Mouse (Mus musculus) c-Kit-positive CD71-positive TER-119-positive erythroid progenitor cells, embryonic 14.5 days (primary cell): ENCODE measurements around the gene Nt5dc1.
"Not testable (repeated sequence)": the region's sequence is repeated elsewhere in the genome, so short reads cannot be mapped to it uniquely, and the experiment has no call there.

Experiments
- DNase-seq: peaks from one replicate; pipeline ENCODE4 v3.0.0-alpha.2; 2013; ENCODE audit warnings: low spot score

The Nt5dc1 gene

GRCm38 (mm10) chr10:34312536-34312935, 105.8 kb downstream of the Nt5dc1 start:
- DNase-seq = no peak

- no peak for DNase-seq
Observed at GRCm38 (mm10) chr10:34309915-34310685, 108.3 kb downstream of the Nt5dc1 start.

- no peak for DNase-seq
Observed at GRCm38 (mm10) chr10:34307070-34307469, 111.3 kb downstream of the Nt5dc1 start.

- no peak for DNase-seq
Observed at GRCm38 (mm10) chr10:34300368-34300767, 118.0 kb downstream of the Nt5dc1 start.

- DNase-seq = no peak
Observed at GRCm38 (mm10) chr10:34297980-34298753, 120.2 kb downstream of the Nt5dc1 start.

- peak; percentile 82 for DNase-seq
Observed at GRCm38 (mm10) chr10:34297299-34297979, 120.9 kb downstream of the Nt5dc1 start, which contains the start of gene Tspyl4. TSS of gene Tspyl4 (plus strand) at chr10:34297442.

- no peak for DNase-seq
Observed at GRCm38 (mm10) chr10:34296911-34297298, 121.4 kb downstream of the Nt5dc1 start.

- peak; percentile 26 for DNase-seq
Observed at GRCm38 (mm10) chr10:34282420-34283238, 135.7 kb downstream of the Nt5dc1 start.

- DNase-seq = peak; percentile 98
Observed at GRCm38 (mm10) chr10:34281962-34282388, 136.4 kb downstream of the Nt5dc1 start, which contains the start of gene Tspyl1. TSS of gene Tspyl1 (plus strand) at chr10:34282190.

GRCm38 (mm10) chr10:34281211-34281961, 137.0 kb downstream of the Nt5dc1 start:
- peak; percentile 45 for DNase-seq

GRCm38 (mm10) chr10:34280591-34281175, 137.7 kb downstream of the Nt5dc1 start:
- peak; percentile 77 for DNase-seq

GRCm38 (mm10) chr10:34271681-34272080, 146.7 kb downstream of the Nt5dc1 start:
- no peak for DNase-seq

GRCm38 (mm10) chr10:34267312-34268070, 150.9 kb downstream of the Nt5dc1 start:
- no peak for DNase-seq

- DNase-seq = no peak
Observed at GRCm38 (mm10) chr10:34265106-34265505, 153.2 kb downstream of the Nt5dc1 start.

- not testable (repeated sequence) for DNase-seq
Observed at GRCm38 (mm10) chr10:34252833-34253232, 165.5 kb downstream of the Nt5dc1 start.

GRCm38 (mm10) chr10:34249594-34249993, 168.8 kb downstream of the Nt5dc1 start:
- DNase-seq = no peak

- DNase-seq = no peak
Observed at GRCm38 (mm10) chr10:34247757-34248156, 170.6 kb downstream of the Nt5dc1 start.

- DNase-seq = no peak
Observed at GRCm38 (mm10) chr10:34246106-34246505, 172.2 kb downstream of the Nt5dc1 start.

GRCm38 (mm10) chr10:34244745-34245144, 173.6 kb downstream of the Nt5dc1 start:
- DNase-seq = no peak

GRCm38 (mm10) chr10:34238536-34238935, 179.8 kb downstream of the Nt5dc1 start:
- peak; percentile 52 for DNase-seq
